Mouse (Mus musculus): ENCODE results near the gene Otx2.

DNA sequence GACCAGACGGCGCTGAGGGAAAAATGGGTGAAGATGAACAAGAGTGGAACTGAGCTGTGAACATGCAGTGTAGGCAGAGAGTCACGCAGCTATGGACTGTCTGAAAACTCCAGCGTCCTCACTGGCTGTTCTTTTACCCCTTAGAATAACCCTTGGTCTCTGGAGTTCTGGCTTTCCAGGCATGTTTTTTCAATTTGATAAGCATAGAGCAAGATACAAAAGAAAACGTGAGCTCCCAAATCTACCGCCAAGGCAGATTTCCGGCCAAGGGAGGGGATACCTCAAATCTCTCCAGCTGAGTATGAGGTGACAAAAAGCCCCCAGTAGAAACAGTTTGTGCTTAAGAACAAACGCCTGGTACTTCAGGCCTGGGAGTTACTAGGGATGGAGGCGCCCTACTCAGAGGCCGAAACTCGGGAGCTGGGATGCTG lies 5.6 kb downstream of the Otx2 start:
- TF ChIP-seq CTCF (IDR thresholded peaks at IDR 0.05; ENCODE audit: control insufficient read depth, insufficient read depth, insufficient replicate concordance, low read depth, low read length) (no peak), POLR2A (IDR thresholded peaks at IDR 0.05; ENCODE audit: control insufficient read depth, low read depth, low read length) (no peak)
